Mouse (Mus musculus): ENCODE results near the gene Npas2. TPM values are rescaled to one million over a fixed set of nuclear protein-coding genes. Genes with fewer than 3 reads are reported as not detected.

Gene Npas2
- polyA plus RNA-seq, 1 experiment: 0.75 TPM

GRCm38 (mm10) chr1:39379021-39379420 is 185.5 kb downstream of the Npas2 start:
- TF ChIP-seq EP300 (IDR thresholded peaks at IDR 0.05; ENCODE audit: insufficient read depth, low read depth, low read length): no peak
- no peak for TF ChIP-seq POLR2A (IDR thresholded peaks at IDR 0.05; ENCODE audit: insufficient read depth, low read length)
- no peak for TF ChIP-seq CTCF (IDR thresholded peaks at IDR 0.05; ENCODE audit: low read depth, low read length)
- Histone ChIP-seq H3K9ac (ENCODE audit: low read depth, poor library complexity, severe bottlenecking) (no peak overlapping the region), H3K4me3 (ENCODE audit: low read depth, low read length) (no peak overlapping the region), H3K27ac (ENCODE audit: insufficient read depth, low read length) (no peak overlapping the region), H3K9me3 (replicated peaks; ENCODE audit: control insufficient read depth, insufficient read depth, low read length, poor library complexity, severe bottlenecking) (no peaks in the 10 kb centered on the region), H3K36me3 (ENCODE audit: control insufficient read depth, insufficient read depth, low read length, poor library complexity, severe bottlenecking) (peaks cover 9% of the 10 kb centered on the region), H3K27me3 (ENCODE audit: control insufficient read depth, insufficient read depth, low read length, poor library complexity, severe bottlenecking) (no peaks in the 10 kb centered on the region), H3K4me1 (ENCODE audit: control insufficient read depth, insufficient read depth, low read length) (no peaks in the 10 kb centered on the region)

- H3K36me3 ChIP-seq (ENCODE audit: control insufficient read depth, insufficient read depth, low read length, poor library complexity, severe bottlenecking): peaks cover 3% of the 10 kb centered on the region; the same call in 1 of the 2 replicates
- H3K9me3 ChIP-seq (replicated peaks; ENCODE audit: control insufficient read depth, insufficient read depth, low read length, poor library complexity, severe bottlenecking): no peaks in the 10 kb centered on the region
- H3K9ac ChIP-seq (ENCODE audit: low read depth, poor library complexity, severe bottlenecking): no peak overlapping the region
- H3K27me3 ChIP-seq (ENCODE audit: control insufficient read depth, insufficient read depth, low read length, poor library complexity, severe bottlenecking): no peaks in the 10 kb centered on the region
- H3K27ac ChIP-seq (ENCODE audit: insufficient read depth, low read length): no peak overlapping the region
- TF ChIP-seq POLR2A (IDR thresholded peaks at IDR 0.05; ENCODE audit: insufficient read depth, low read length): no peak
- TF ChIP-seq EP300 (IDR thresholded peaks at IDR 0.05; ENCODE audit: insufficient read depth, low read depth, low read length): no peak
- no peak for TF ChIP-seq CTCF (IDR thresholded peaks at IDR 0.05; ENCODE audit: low read depth, low read length)
- no peaks in the 10 kb centered on the region for H3K4me1 ChIP-seq (ENCODE audit: control insufficient read depth, insufficient read depth, low read length)
- H3K4me3 ChIP-seq (ENCODE audit: low read depth, low read length): no peak overlapping the region
Observed at GRCm38 (mm10) chr1:39381017-39381416, 187.5 kb downstream of the Npas2 start.

- H3K36me3 ChIP-seq (ENCODE audit: control insufficient read depth, insufficient read depth, low read length, poor library complexity, severe bottlenecking): no peaks in the 10 kb centered on the region
- H3K9me3 ChIP-seq (replicated peaks; ENCODE audit: control insufficient read depth, insufficient read depth, low read length, poor library complexity, severe bottlenecking): no peaks in the 10 kb centered on the region
- H3K27me3 ChIP-seq (ENCODE audit: control insufficient read depth, insufficient read depth, low read length, poor library complexity, severe bottlenecking): no peaks in the 10 kb centered on the region
- H3K9ac ChIP-seq (ENCODE audit: low read depth, poor library complexity, severe bottlenecking): no peak overlapping the region
- no peaks in the 10 kb centered on the region for H3K4me1 ChIP-seq (ENCODE audit: control insufficient read depth, insufficient read depth, low read length)
- TF ChIP-seq CTCF (IDR thresholded peaks at IDR 0.05; ENCODE audit: low read depth, low read length): no peak
- no peak for TF ChIP-seq EP300 (IDR thresholded peaks at IDR 0.05; ENCODE audit: insufficient read depth, low read depth, low read length)
- H3K4me3 ChIP-seq (ENCODE audit: low read depth, low read length): no peak overlapping the region
- no peak overlapping the region for H3K27ac ChIP-seq (ENCODE audit: insufficient read depth, low read length)
Observed at GRCm38 (mm10) chr1:39384914-39385313, 191.4 kb downstream of the Npas2 start.

- H3K27me3 ChIP-seq (ENCODE audit: control insufficient read depth, insufficient read depth, low read length, poor library complexity, severe bottlenecking): no peaks in the 10 kb centered on the region
- no peak overlapping the region for H3K4me3 ChIP-seq (ENCODE audit: low read depth, low read length)
- H3K4me1 ChIP-seq (ENCODE audit: control insufficient read depth, insufficient read depth, low read length): no peaks in the 10 kb centered on the region
- no peak overlapping the region for H3K27ac ChIP-seq (ENCODE audit: insufficient read depth, low read length)
- H3K9ac ChIP-seq (ENCODE audit: low read depth, poor library complexity, severe bottlenecking): no peak overlapping the region
- no peaks in the 10 kb centered on the region for H3K9me3 ChIP-seq (replicated peaks; ENCODE audit: control insufficient read depth, insufficient read depth, low read length, poor library complexity, severe bottlenecking)
- TF ChIP-seq POLR2A (IDR thresholded peaks at IDR 0.05; ENCODE audit: insufficient read depth, low read length) (no peak), EP300 (IDR thresholded peaks at IDR 0.05; ENCODE audit: insufficient read depth, low read depth, low read length) (no peak), CTCF (IDR thresholded peaks at IDR 0.05; ENCODE audit: low read depth, low read length) (no peak)
- no peaks in the 10 kb centered on the region for H3K36me3 ChIP-seq (ENCODE audit: control insufficient read depth, insufficient read depth, low read length, poor library complexity, severe bottlenecking)
Observed at GRCm38 (mm10) chr1:39386456-39386855, 192.9 kb downstream of the Npas2 start.

- TF ChIP-seq EP300 (IDR thresholded peaks at IDR 0.05; ENCODE audit: insufficient read depth, low read depth, low read length) (no peak), CTCF (IDR thresholded peaks at IDR 0.05; ENCODE audit: low read depth, low read length) (no peak), POLR2A (IDR thresholded peaks at IDR 0.05; ENCODE audit: insufficient read depth, low read length) (no peak)
- Histone ChIP-seq H3K4me3 (ENCODE audit: low read depth, low read length) (no peak overlapping the region), H3K27ac (ENCODE audit: insufficient read depth, low read length) (no peak overlapping the region), H3K9me3 (replicated peaks; ENCODE audit: control insufficient read depth, insufficient read depth, low read length, poor library complexity, severe bottlenecking) (no peaks in the 10 kb centered on the region), H3K4me1 (ENCODE audit: control insufficient read depth, insufficient read depth, low read length) (no peaks in the 10 kb centered on the region), H3K36me3 (ENCODE audit: control insufficient read depth, insufficient read depth, low read length, poor library complexity, severe bottlenecking) (no peaks in the 10 kb centered on the region), H3K9ac (ENCODE audit: low read depth, poor library complexity, severe bottlenecking) (no peak overlapping the region), H3K27me3 (ENCODE audit: control insufficient read depth, insufficient read depth, low read length, poor library complexity, severe bottlenecking) (no peaks in the 10 kb centered on the region)
Observed at GRCm38 (mm10) chr1:39387497-39387896, 194.0 kb downstream of the Npas2 start.

- no peak for TF ChIP-seq CTCF (IDR thresholded peaks at IDR 0.05; ENCODE audit: low read depth, low read length)
- no peak for TF ChIP-seq POLR2A (IDR thresholded peaks at IDR 0.05; ENCODE audit: insufficient read depth, low read length)
- TF ChIP-seq EP300 (IDR thresholded peaks at IDR 0.05; ENCODE audit: insufficient read depth, low read depth, low read length): no peak
- Histone ChIP-seq H3K4me1 (ENCODE audit: control insufficient read depth, insufficient read depth, low read length) (no peaks in the 10 kb centered on the region), H3K27ac (ENCODE audit: insufficient read depth, low read length) (no peak overlapping the region), H3K9me3 (replicated peaks; ENCODE audit: control insufficient read depth, insufficient read depth, low read length, poor library complexity, severe bottlenecking) (no peaks in the 10 kb centered on the region), H3K36me3 (ENCODE audit: control insufficient read depth, insufficient read depth, low read length, poor library complexity, severe bottlenecking) (no peaks in the 10 kb centered on the region), H3K4me3 (ENCODE audit: low read depth, low read length) (no peak overlapping the region), H3K9ac (ENCODE audit: low read depth, poor library complexity, severe bottlenecking) (no peak overlapping the region), H3K27me3 (ENCODE audit: control insufficient read depth, insufficient read depth, low read length, poor library complexity, severe bottlenecking) (no peaks in the 10 kb centered on the region)
Observed at GRCm38 (mm10) chr1:39388163-39388562, 194.6 kb downstream of the Npas2 start.

All from ES-Bruce4 (cell line).